Mouse (Mus musculus) heart, postnatal 36 days (tissue): Measurements from ENCODE around the gene Hp. TPM values are rescaled to one million over a fixed set of nuclear protein-coding genes. Genes with fewer than 3 reads are reported as not detected.
A peak's percentile ranks its signal among the peaks of the same experiment; 100 is the strongest.

ENCODE experiments used
- DNase-seq, 2 experiments: peaks; one replicate each; pipeline ENCODE4 v3.0.0; 2021 to 2022
- intact Hi-C: fragments of 180-260 bp; cut with DNase I; formaldehyde crosslinking; loops from one replicate; pipeline ENCODE4 v1.15.1; 2025
- total RNA-seq, 2 experiments: library from RNA; stranded (reverse); gene quantifications; 2 replicates each; pipeline ENCODE4 v1.2.3; 2021

Gene Hp
- total RNA-seq, 2 experiments from 2014 or later, result 4.2 to 6.4 TPM

GRCm38 (mm10) chr8:109565498-109566333, 13.3 kb downstream of the Hp start, which contains the start of the genes Dhx38 and Txnl4b:
TSS of gene Dhx38 (minus strand) at chr8:109565861.
TSS of gene Txnl4b (plus strand) at chr8:109565892.
- intact Hi-C loops, result loop anchor here (1.0 to 10.0 kb wide), 3 partner anchors 43 to 1981 kb away; partner anchors contain the start of genes Ap1g1, Dhodh and Psmd7
- DNase-seq, result peak; percentile 98 to 99

- intact Hi-C loops, result loop anchor here (1.0 to 10.0 kb wide), 3 partner anchors 44 to 1980 kb away; partner anchors contain the start of genes Ap1g1, Dhodh and Psmd7
Measured at GRCm38 (mm10) chr8:109564766-109565165, 14.2 kb downstream of the Hp start.

GRCm38 (mm10) chr8:109563881-109564280, 15.1 kb downstream of the Hp start:
- DNase-seq, result no peak
- intact Hi-C loops, result loop anchor here (10.0 kb wide), 1 partner anchor 1979 kb away; the partner anchor contains the start of gene Psmd7

More at GRCm38 (mm10) chr8:109564766-109565165, 14.2 kb downstream of the Hp start:
- DNase-seq, result no peak

GRCm38 (mm10) chr8:109551663-109552062, 27.3 kb downstream of the Hp start:
- no peak for DNase-seq
- intact Hi-C loops, result no loop called here

- no peak for DNase-seq
- intact Hi-C loops, result no loop called here
Measured at GRCm38 (mm10) chr8:109544049-109544448, 34.9 kb downstream of the Hp start.

- intact Hi-C loops, result no loop called here
- no peak for DNase-seq
Measured at GRCm38 (mm10) chr8:109542748-109543519, 36.0 kb downstream of the Hp start.

- no peak for DNase-seq
- intact Hi-C loops, result no loop called here
Measured at GRCm38 (mm10) chr8:109542165-109542564, 36.8 kb downstream of the Hp start.

- DNase-seq, result peak; percentile 66 to 79
- intact Hi-C loops, result loop anchor here (5.0 to 10.0 kb wide), 2 partner anchors 1719 to 1932 kb away; no protein-coding TSS in a partner anchor
Measured at GRCm38 (mm10) chr8:109536703-109537102, 42.3 kb downstream of the Hp start.

GRCm38 (mm10) chr8:109535140-109535990, 43.6 kb downstream of the Hp start:
- peak; percentile 19 to 38 for DNase-seq
- intact Hi-C loops, result loop anchor here (5.0 to 10.0 kb wide), 2 partner anchors 1718 to 1931 kb away; no protein-coding TSS in a partner anchor

Other genes with a start within 250 kb of the Hp start
- not detected for gene Pmfbp1, start 85.1 kb downstream of the Hp start, total RNA-seq
- gene Dhx38, start 13.3 kb downstream of the Hp start, total RNA-seq, result 10 to 100 TPM; 12.3 to 12.6 TPM
- 1 to 10 TPM; 4.2 to 4.8 TPM for gene Txnl4b, start 13.3 kb downstream of the Hp start, total RNA-seq
- 10 to 100 TPM; 16.1 to 17.0 TPM for gene Dhodh, start 29.5 kb upstream of the Hp start, total RNA-seq
- gene Pkd1l3, start 35.3 kb upstream of the Hp start, total RNA-seq, result not detected
- 10 to 100 TPM; 40.5 to 42.8 TPM for gene Ist1, start 114.1 kb upstream of the Hp start, total RNA-seq
- 1 to 10 TPM; 6.9 TPM for gene Zfp821, start 126.4 kb upstream of the Hp start, total RNA-seq
- gene Atxn1l, start 158.6 kb upstream of the Hp start, total RNA-seq, result 10 to 100 TPM; 21.0 to 24.2 TPM
- gene Ap1g1, start 199.4 kb upstream of the Hp start, total RNA-seq, result 10 to 100 TPM; 37.7 to 38.9 TPM